Mouse (Mus musculus) hindbrain, embryonic 15.5 days (tissue): ENCODE measurements at regions not wholly inside any gene's neighbourhood (a gene's known extent, or its start where the extent isn't known, plus 50 kb on each side); places are given as distances from the start of the nearest gene placed in this dataset.
"Not testable (repeated sequence)": the region's sequence is repeated elsewhere in the genome, so short reads cannot be mapped to it uniquely, and the experiment has no call there.

ENCODE experiments used
- ATAC-seq: fragments of 200-750 bp; cut with Nextera tagmentation; 2 replicates; pipeline ENCODE4 v1.8.0; 2017; ENCODE audit warnings: low read depth, moderate number of reproducible peaks, moderate TSS enrichment; ENCODE audit not compliant: low FRiP score
- H3K27ac ChIP-seq: fragments of 300-500 bp; sonication (generic); replicated peaks from 2 replicates; pipeline ENCODE4 v1.5.1; 2015; ENCODE audit warnings: mild to moderate bottlenecking, inconsistent platforms
- H3K27me3 ChIP-seq: fragments of 300-500 bp; sonication (generic); 2 replicates; pipeline ENCODE4 v1.6.1; 2015; ENCODE audit warnings: control low read depth, inconsistent platforms
- H3K36me3 ChIP-seq: fragments of 300-500 bp; sonication (generic); 2 replicates; pipeline ENCODE4 v1.6.1; 2015; ENCODE audit warnings: control low read depth, inconsistent platforms
- H3K4me1 ChIP-seq: fragments of 300-500 bp; sonication (generic); replicated peaks from 2 replicates; pipeline ENCODE4 v1.6.1; 2015; ENCODE audit warnings: control low read depth, inconsistent platforms
- H3K4me2 ChIP-seq: fragments of 300-500 bp; sonication (generic); 2 replicates; pipeline ENCODE4 v1.6.1; 2015; ENCODE audit warnings: moderate library complexity, mild to moderate bottlenecking, inconsistent platforms
- H3K4me3 ChIP-seq: fragments of 300-500 bp; sonication (generic); 2 replicates; pipeline ENCODE4 v1.5.1; 2015; ENCODE audit warnings: mild to moderate bottlenecking, inconsistent platforms
- H3K9ac ChIP-seq: fragments of 300-500 bp; sonication (generic); 2 replicates; pipeline ENCODE4 v1.6.1; 2015; ENCODE audit warnings: inconsistent platforms
- H3K9me3 ChIP-seq: fragments of 300-500 bp; sonication (generic); 2 replicates; pipeline ENCODE4 v1.6.1; 2016; ENCODE audit warnings: control low read depth, inconsistent platforms
- WGBS: fragments of 180-500 bp; shearing (Covaris S2); methylation state at CpG from one replicate; pipeline ENCODE4 v1.1.7; 2015; 5-methylcytosine and 5-hydroxymethylcytosine counted together

DNA sequence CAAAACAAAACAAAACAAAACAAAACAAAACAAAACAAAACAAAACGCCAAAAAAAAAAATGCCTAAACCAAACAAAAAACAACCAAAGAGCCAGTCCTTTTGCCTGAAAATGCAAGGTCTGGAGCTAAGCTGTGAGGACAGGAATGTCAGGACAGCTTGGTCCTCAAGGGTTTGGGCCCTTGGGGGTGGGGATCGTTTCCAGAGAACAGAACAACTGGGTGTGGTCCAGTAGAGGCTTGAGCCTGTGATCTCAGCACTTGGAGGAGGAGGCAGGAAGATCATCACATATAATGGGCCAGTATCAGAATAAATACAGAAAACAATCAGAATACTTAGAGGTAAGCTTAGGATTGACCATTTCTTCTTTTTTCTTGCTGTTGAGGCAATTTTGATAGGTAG, 289.5 kb upstream of the Tgfbr2 start:
- Histone ChIP-seq H3K27me3 (no peaks in the 10 kb centered on the region), H3K27ac (no peak overlapping the region), H3K4me1 (peaks cover 14% of the 10 kb centered on the region), H3K4me3 (no peak overlapping the region), H3K4me2 (no peak overlapping the region), H3K36me3 (no peaks in the 10 kb centered on the region), H3K9me3 (no peaks in the 10 kb centered on the region), H3K9ac (no peak overlapping the region)
- no peak for ATAC-seq
- WGBS, result 80% methylated on average over 2 of the region's 2 CpGs

DNA sequence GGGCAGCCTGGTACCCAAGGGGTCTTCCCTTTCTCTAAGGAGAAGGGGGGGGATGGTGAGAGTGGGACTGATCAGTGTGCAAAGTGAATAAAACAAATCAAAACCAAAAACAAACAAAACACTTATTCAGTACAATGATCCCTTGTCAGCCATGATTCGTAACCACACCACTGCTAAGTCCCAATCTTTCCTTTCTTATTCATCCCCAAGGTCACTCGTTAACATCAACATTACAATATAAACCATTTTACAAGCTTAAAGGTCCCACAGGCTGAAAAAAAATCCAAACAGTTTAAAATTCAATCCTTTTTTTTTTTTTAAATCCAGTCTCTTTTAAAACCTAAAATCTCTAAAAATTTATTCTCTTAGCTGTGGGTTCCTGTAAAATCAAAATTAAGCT, 287.1 kb upstream of the Tgfbr2 start:
- Histone ChIP-seq H3K4me1 (peaks cover 5% of the 10 kb centered on the region; the same call in 1 of the 2 replicates), H3K4me3 (no peak overlapping the region), H3K27ac (no peak overlapping the region), H3K36me3 (no peaks in the 10 kb centered on the region), H3K9ac (no peak overlapping the region), H3K9me3 (no peaks in the 10 kb centered on the region), H3K4me2 (no peak overlapping the region), H3K27me3 (no peaks in the 10 kb centered on the region)
- ATAC-seq, result no peak
- WGBS, result 88% methylated on average over 2 of the region's 2 CpGs

DNA sequence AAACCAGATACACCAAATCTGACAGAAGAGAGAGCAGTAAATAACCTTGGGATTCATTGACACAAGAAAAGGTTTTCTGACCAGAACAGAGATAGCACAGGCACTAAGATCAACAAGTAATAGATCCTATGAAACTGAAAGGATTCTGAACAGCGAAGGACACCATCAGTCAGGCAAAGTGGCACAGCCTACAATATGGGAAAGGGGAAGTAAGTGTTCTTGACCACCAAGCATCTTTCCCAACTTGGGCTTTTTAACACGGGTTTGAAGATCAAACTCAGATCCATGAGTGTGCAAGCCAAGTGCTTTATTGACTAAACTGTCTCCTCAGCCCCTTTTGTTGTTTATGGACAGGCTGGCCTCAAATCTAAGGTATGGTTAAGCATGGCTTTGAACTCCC, 284.9 kb upstream of the Tgfbr2 start:
- no peak overlapping the region for H3K27ac ChIP-seq
- ATAC-seq, result no peak
- H3K4me1 ChIP-seq, result peaks cover 10% of the 10 kb centered on the region; the same call in 1 of the 2 replicates
- 83% methylated on average over 2 of the region's 2 CpGs for WGBS
- H3K4me3 ChIP-seq, result no peak overlapping the region
- H3K9me3 ChIP-seq, result no peaks in the 10 kb centered on the region
- H3K36me3 ChIP-seq, result no peaks in the 10 kb centered on the region
- no peak overlapping the region for H3K9ac ChIP-seq
- H3K4me2 ChIP-seq, result no peak overlapping the region
- H3K27me3 ChIP-seq, result no peaks in the 10 kb centered on the region

DNA sequence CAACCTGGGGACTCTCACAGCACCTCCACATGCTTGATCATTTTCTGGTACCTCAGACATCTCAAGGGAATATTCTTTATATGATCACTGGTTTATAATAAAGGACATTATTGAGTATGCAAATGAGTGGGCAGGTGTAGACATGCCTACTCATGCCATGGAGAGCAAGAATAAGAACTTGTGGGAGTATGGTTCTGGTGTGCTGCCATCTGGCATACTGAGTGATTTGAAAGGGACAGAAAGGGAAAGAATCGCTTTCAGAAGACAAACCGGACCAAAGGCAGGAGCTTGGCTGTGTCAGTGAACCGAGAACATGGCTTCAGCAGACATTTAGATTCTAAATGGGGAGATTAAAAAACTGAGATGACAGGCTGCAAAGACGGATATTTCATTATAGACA, 276.9 kb upstream of the Tgfbr2 start:
- Histone ChIP-seq H3K9me3 (no peaks in the 10 kb centered on the region), H3K9ac (no peak overlapping the region), H3K4me1 (0 out of 2 replicates have a peak, but pooled peaks cover 4% of the 10 kb centered on the region), H3K4me2 (no peak overlapping the region), H3K36me3 (no peaks in the 10 kb centered on the region), H3K27ac (no peak overlapping the region), H3K27me3 (no peaks in the 10 kb centered on the region), H3K4me3 (no peak overlapping the region)
- WGBS, result 71% methylated on average over 4 of the region's 4 CpGs
- no peak for ATAC-seq

DNA sequence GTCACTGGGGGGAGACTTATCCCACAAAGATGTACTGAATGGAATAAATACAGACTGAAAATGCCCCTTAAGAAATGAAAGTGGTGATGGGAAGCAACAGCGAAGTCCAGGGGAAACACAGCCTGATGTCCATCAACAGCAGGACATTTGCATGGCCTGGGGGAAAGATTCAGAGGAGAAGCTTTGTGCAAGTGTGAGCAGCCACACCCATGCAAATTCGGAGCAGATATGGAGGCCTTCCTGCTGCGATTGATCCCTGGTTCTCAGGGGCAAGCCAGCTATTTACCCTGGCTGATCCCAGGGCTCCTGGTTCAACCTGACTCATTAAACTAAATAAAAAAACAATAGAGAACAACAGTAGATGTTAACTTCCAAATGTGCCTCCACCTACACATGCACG, 275.7 kb upstream of the Tgfbr2 start:
- no peak overlapping the region for H3K4me2 ChIP-seq
- no peaks in the 10 kb centered on the region for H3K9me3 ChIP-seq
- H3K36me3 ChIP-seq, result no peaks in the 10 kb centered on the region
- 91% methylated on average over 4 of the region's 4 CpGs for WGBS
- H3K4me1 ChIP-seq, result no peaks in the 10 kb centered on the region
- H3K27ac ChIP-seq, result no peak overlapping the region
- no peak overlapping the region for H3K4me3 ChIP-seq
- H3K27me3 ChIP-seq, result no peaks in the 10 kb centered on the region
- H3K9ac ChIP-seq, result no peak overlapping the region
- ATAC-seq, result no peak

DNA sequence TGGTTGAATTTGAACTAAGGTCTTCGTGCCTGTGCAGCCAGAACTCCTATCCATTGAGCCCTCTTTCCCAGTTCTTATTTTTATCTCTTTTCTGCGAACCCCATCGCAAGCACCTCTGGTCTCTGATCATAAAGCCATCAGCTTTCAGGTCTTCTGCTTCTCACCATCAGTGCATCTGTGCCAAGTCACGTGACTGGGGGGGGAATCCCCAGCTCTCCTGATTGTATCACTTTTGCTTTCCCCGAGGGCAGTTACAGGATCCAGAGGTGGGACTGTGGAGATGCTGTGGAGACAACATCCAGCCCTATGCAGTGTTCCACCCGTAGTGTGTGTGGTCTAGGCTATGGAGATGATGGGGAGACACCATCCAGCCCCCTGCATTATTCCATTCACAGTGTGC, 272.6 kb upstream of the Tgfbr2 start:
- no peak overlapping the region for H3K9ac ChIP-seq
- no peak overlapping the region for H3K4me3 ChIP-seq
- no peaks in the 10 kb centered on the region for H3K4me1 ChIP-seq
- no peak overlapping the region for H3K27ac ChIP-seq
- no peaks in the 10 kb centered on the region for H3K27me3 ChIP-seq
- 89% methylated on average over 6 of the region's 6 CpGs for WGBS
- no peaks in the 10 kb centered on the region for H3K9me3 ChIP-seq
- no peak for ATAC-seq
- H3K4me2 ChIP-seq, result no peak overlapping the region
- H3K36me3 ChIP-seq, result no peaks in the 10 kb centered on the region

DNA sequence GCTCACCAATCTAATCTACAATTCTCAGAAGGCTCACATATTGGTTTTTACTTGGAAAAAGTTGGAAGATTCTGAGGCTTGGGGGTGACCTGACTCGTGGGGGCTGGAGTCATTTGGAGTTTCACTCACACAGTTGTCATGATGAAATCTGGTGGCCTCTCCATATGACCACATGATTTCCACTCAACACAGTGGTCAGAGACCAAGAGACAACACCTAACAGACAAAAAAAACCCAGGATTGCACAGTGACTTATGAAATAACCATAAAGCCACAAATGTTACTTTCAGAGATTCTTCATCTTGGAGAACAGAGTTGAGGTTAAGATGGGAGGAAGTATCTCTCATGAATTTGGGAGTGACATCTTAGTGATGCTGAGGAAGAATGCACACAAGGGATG, 263.4 kb upstream of the Tgfbr2 start:
- Histone ChIP-seq H3K4me2 (no peak overlapping the region), H3K36me3 (no peaks in the 10 kb centered on the region), H3K4me1 (no peaks in the 10 kb centered on the region), H3K9me3 (no peaks in the 10 kb centered on the region), H3K27ac (no peak overlapping the region), H3K9ac (no peak overlapping the region), H3K27me3 (no peaks in the 10 kb centered on the region), H3K4me3 (no peak overlapping the region)
- no peak for ATAC-seq
- WGBS, result 88% methylated on average over 1 of the region's 1 CpGs

DNA sequence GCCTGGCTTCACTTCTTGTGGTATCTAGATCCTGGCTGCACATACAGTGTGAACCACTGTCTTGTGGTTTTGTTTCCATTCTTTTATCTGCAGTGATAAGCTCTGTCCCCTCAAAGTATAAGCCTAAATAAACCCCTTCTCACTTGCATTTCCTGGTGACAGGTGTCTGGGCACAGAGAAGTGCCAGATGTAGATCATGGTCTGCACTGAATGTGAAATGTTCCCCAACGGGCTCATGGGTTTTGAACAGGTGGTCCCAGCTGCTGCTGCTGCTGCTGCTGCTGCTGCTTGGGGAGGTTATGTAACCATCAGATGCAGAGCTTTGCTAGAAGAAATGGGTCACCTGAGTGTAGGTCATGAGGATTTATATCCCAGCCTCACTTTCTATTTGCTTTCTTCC, 259.3 kb upstream of the Tgfbr2 start:
- no peaks in the 10 kb centered on the region for H3K9me3 ChIP-seq
- H3K27ac ChIP-seq, result no peak overlapping the region
- H3K4me3 ChIP-seq, result no peak overlapping the region
- H3K4me1 ChIP-seq, result no peaks in the 10 kb centered on the region
- 87% methylated on average over 1 of the region's 1 CpGs for WGBS
- H3K36me3 ChIP-seq, result no peaks in the 10 kb centered on the region
- no peak overlapping the region for H3K9ac ChIP-seq
- no peaks in the 10 kb centered on the region for H3K27me3 ChIP-seq
- ATAC-seq, result no peak
- no peak overlapping the region for H3K4me2 ChIP-seq

DNA sequence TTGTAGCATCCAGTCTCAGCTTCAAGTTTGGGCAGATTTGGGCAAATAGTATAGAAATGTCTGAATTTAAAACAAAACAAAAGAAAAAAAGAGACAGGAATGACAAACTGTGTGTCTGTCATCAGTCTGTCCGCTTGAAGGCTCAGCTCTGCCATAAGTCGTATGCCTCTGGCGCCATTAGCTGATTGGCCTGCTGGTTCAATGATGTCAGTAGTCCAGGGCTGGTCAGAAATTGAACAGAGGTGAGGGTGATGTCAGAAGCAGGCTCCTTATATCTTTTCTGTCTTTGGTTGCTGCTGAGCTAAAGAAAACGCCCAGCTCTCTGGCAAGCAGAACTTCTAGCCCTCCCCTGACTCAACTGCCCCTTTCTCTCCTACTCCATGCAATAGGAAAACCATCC, 253.9 kb upstream of the Tgfbr2 start:
- 91% methylated on average over 4 of the region's 4 CpGs for WGBS
- H3K4me1 ChIP-seq, result no peaks in the 10 kb centered on the region
- H3K27me3 ChIP-seq, result no peaks in the 10 kb centered on the region
- H3K9ac ChIP-seq, result no peak overlapping the region
- no peak overlapping the region for H3K4me3 ChIP-seq
- no peak overlapping the region for H3K4me2 ChIP-seq
- H3K27ac ChIP-seq, result no peak overlapping the region
- H3K9me3 ChIP-seq, result no peaks in the 10 kb centered on the region
- H3K36me3 ChIP-seq, result no peaks in the 10 kb centered on the region
- no peak for ATAC-seq

DNA sequence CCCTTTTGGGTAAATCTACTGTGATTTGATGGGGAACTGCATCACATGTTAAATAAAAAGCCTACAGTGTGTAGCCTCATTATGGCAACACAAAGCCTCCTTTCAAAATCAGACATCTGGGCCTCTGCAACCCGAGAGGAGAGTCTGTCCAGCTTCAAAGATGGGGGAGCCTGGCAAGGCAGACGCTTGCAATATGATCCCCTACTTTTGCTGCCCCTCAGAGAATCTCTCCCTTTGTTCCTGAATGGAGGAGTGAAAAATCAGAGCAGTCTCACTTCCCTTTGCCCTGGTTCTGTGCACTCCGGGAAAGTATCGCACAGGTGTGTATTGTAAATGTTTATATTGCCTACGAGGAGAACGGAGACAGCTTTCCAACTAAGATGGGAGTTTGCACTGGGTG, 253.3 kb upstream of the Tgfbr2 start:
- WGBS, result 69% methylated on average over 6 of the region's 6 CpGs
- H3K36me3 ChIP-seq, result no peaks in the 10 kb centered on the region
- H3K27ac ChIP-seq, result no peak overlapping the region
- no peak overlapping the region for H3K4me3 ChIP-seq
- H3K9ac ChIP-seq, result no peak overlapping the region
- no peaks in the 10 kb centered on the region for H3K4me1 ChIP-seq
- ATAC-seq, result no peak
- H3K9me3 ChIP-seq, result no peaks in the 10 kb centered on the region
- no peaks in the 10 kb centered on the region for H3K27me3 ChIP-seq
- no peak overlapping the region for H3K4me2 ChIP-seq

DNA sequence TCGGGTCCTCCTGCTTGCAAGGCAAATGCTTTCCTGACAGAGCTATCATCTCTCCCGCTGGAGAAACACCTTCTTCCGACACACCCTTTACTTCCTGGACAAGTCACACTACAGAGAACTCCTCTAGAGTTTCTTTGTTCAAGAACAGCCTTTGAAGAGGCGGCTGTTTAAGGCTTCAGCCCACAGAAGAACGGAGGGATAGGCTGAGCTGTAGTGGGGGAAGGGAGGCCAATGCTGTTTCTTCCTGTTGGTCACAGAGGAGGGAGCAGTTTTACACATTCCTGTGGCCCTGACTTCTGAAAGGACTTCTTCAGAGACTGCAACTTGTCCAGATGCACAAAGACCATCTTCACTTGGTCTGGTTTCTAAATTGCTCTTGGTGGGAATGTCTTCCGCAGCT, 252.1 kb upstream of the Tgfbr2 start:
- WGBS, result 54% methylated on average over 6 of the region's 6 CpGs
- H3K4me3 ChIP-seq, result no peak overlapping the region
- no peak overlapping the region for H3K4me2 ChIP-seq
- no peaks in the 10 kb centered on the region for H3K4me1 ChIP-seq
- H3K9me3 ChIP-seq, result no peaks in the 10 kb centered on the region
- H3K27me3 ChIP-seq, result no peaks in the 10 kb centered on the region
- H3K36me3 ChIP-seq, result no peaks in the 10 kb centered on the region
- no peak overlapping the region for H3K9ac ChIP-seq
- ATAC-seq, result no peak
- H3K27ac ChIP-seq, result no peak overlapping the region

DNA sequence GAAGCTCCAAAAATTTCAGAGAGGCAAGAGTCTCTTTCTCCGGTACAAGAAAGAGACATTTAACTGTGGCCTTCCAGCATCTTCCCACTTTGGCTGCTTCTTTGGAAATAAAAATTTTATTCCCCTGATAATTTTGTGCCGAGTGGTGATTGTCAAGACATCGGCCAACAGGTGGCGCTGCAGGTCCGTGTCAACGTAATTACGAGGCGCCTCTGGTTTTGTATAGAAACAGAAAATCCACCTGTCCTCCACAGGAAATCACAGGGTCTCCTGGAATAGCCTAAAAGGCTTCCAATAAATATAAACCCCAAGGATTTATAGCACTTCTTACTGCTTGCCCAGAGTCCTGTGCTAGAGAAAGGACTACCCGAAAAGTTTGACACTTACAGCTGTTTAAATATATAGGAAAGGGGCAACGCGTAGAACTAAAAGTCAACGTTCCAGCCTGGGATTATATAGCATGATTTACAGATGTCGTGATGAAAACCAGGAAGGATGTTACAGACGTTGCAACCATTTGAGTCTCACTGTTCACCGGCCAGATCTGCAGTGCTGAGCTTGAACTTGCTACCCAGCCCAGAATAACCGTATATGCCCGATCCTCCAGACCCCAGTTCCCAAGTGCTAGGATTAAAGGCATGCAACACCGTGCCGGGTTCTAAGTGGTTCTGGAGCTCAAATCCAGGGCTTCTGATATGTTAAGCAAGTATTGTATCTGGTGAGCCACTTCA, 251.3 kb upstream of the Tgfbr2 start:
- no peaks in the 10 kb centered on the region for H3K4me1 ChIP-seq
- H3K27ac ChIP-seq, result no peak overlapping the region
- H3K27me3 ChIP-seq, result no peaks in the 10 kb centered on the region
- no peak for ATAC-seq
- H3K9me3 ChIP-seq, result no peaks in the 10 kb centered on the region
- WGBS, result 53% methylated on average over 19 of the region's 19 CpGs
- no peak overlapping the region for H3K4me3 ChIP-seq
- no peak overlapping the region for H3K4me2 ChIP-seq
- no peak overlapping the region for H3K9ac ChIP-seq
- H3K36me3 ChIP-seq, result no peaks in the 10 kb centered on the region

DNA sequence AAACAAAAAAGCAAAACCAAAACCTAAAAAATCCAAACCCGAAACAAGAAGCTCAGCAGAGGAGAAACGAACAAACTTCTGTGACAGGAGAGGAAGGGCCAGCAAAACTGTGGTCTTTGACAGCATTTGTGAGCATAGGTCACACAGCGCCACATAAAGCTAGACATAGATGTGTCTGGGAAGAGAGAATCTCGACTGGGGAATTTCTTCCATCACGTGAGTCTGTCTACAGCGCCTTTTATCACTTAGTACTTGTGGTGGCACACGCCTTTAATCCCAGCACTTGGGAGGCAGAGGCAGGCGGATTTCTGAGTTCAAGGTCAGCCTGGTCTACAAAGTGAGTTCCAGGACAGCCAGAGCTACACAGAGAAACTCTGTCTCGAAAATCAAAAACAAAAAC, 250.2 kb upstream of the Tgfbr2 start:
- H3K27me3 ChIP-seq, H3K4me3 ChIP-seq, H3K9me3 ChIP-seq, ATAC-seq, H3K27ac ChIP-seq, H3K4me2 ChIP-seq, H3K36me3 ChIP-seq, H3K4me1 ChIP-seq, H3K9ac ChIP-seq: not testable (repeated sequence)
- 83% methylated on average over 9 of the region's 9 CpGs for WGBS
